Mouse (Mus musculus): ENCODE results near the gene Sptbn1. TPM values are rescaled to one million over a fixed set of nuclear protein-coding genes. Genes with fewer than 3 reads are reported as not detected.

The Sptbn1 gene
- polyA plus RNA-seq, 1 experiment from 2014 or later: 60.1 TPM

Other genes with a start within 250 kb of the Sptbn1 start
- 0.63 and 0.95 TPM in 2 replicates for gene Eml6, start 242.1 kb downstream of the Sptbn1 start, polyA plus RNA-seq (2016; fragmentation: Nextera tagmentation; extraction: Ambion mirVana)
- not detected in 2 replicates for gene 4930505A04Rik, start 203.7 kb upstream of the Sptbn1 start, polyA plus RNA-seq (2016; fragmentation: Nextera tagmentation; extraction: Ambion mirVana)

All from hindbrain, embryonic 10.5 days (tissue).